Mouse (Mus musculus) myocyte (in vitro differentiated cells): ENCODE results near the gene Acot5.

ENCODE experiments used
- E2F4 ChIP-seq: IDR thresholded peaks from one replicate; pipeline ENCODE4 v1.6.1; 2011; ENCODE audit warnings: mild to moderate bottlenecking, control low read depth, moderate library complexity; ENCODE audit not compliant: insufficient read depth
- POLR2A ChIP-seq: IDR thresholded peaks from one replicate; pipeline ENCODE4 v1.6.1; 2011; ENCODE audit warnings: low read depth, mild to moderate bottlenecking, control low read depth, moderate library complexity; ENCODE audit not compliant: insufficient read length
- POLR2AphosphoS2 ChIP-seq: IDR thresholded peaks from one replicate; pipeline ENCODE4 v1.6.1; 2011; ENCODE audit warnings: low read depth, control low read depth; ENCODE audit not compliant: insufficient read length

DNA sequence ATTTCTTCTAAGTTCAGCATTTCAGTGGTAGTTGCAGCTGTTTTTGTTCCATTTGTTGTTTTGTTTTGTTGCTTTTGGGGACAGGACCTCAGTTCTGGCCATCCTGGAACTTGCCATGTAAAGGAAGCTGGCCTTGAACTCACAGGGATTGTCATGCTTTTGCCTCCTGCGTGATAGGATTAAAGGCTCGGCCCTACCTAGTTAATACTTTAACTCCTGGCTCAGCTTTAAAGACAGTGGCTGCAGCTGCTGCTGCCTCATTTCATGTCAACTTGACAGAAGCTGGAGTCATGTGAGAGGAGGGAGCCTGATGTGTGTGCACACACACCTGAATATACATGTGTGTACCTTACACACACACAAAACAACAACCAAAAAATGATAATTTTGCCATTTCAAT is 25.1 kb upstream of the Acot5 start:
- no peak for TF ChIP-seq POLR2A
- TF ChIP-seq POLR2AphosphoS2: no peak
- TF ChIP-seq E2F4: no peak
